Mouse (Mus musculus) limb, embryonic 10.5 days (tissue): ENCODE data around the gene Suclg1. TPM values are rescaled to one million over a fixed set of nuclear protein-coding genes. Genes with fewer than 3 reads are reported as not detected.

Source experiments
- DNase-seq: peaks from one replicate; pipeline ENCODE4 v3.0.0-alpha.2; 2017; ENCODE audit warnings: low spot score
- H3K27ac ChIP-seq: fragments of 300-500 bp; sonication (generic); 2 replicates; pipeline ENCODE4 v1.5.1; 2016; ENCODE audit warnings: mild to moderate bottlenecking
- H3K27me3 ChIP-seq: fragments of 300-500 bp; sonication (generic); 2 replicates; pipeline ENCODE4 v1.6.1; 2016; ENCODE audit warnings: low read depth, mild to moderate bottlenecking; ENCODE audit not compliant: poor library complexity, severe bottlenecking
- H3K36me3 ChIP-seq: fragments of 300-500 bp; sonication (generic); 2 replicates; pipeline ENCODE4 v1.6.1; 2016; ENCODE audit warnings: mild to moderate bottlenecking, moderate library complexity
- H3K4me1 ChIP-seq: fragments of 300-500 bp; sonication (generic); 2 replicates; pipeline ENCODE4 v1.6.1; 2016
- H3K4me3 ChIP-seq: fragments of 300-500 bp; sonication (generic); 2 replicates; pipeline ENCODE4 v1.5.1; 2016; ENCODE audit warnings: mild to moderate bottlenecking, moderate library complexity
- H3K9me3 ChIP-seq: fragments of 300-500 bp; sonication (generic); replicated peaks from 2 replicates; pipeline ENCODE4 v1.6.1; 2016; ENCODE audit warnings: mild to moderate bottlenecking
- WGBS: fragments of 180-500 bp; shearing (Covaris S2); methylation state at CpG from one replicate; pipeline ENCODE4 v1.1.7; 2016; 5-methylcytosine and 5-hydroxymethylcytosine counted together
- polyA plus RNA-seq: library from polyadenylated mRNA; unstranded; fragments of >200 nt; fragmentation: Nextera tagmentation; extraction: Ambion mirVana; gene quantifications from 2 replicates; pipeline ENCODE4 v1.2.1, GENCODE M21; 2016

Gene Suclg1
- polyA plus RNA-seq, 1 experiment from 2014 or later = 164 TPM

DNA sequence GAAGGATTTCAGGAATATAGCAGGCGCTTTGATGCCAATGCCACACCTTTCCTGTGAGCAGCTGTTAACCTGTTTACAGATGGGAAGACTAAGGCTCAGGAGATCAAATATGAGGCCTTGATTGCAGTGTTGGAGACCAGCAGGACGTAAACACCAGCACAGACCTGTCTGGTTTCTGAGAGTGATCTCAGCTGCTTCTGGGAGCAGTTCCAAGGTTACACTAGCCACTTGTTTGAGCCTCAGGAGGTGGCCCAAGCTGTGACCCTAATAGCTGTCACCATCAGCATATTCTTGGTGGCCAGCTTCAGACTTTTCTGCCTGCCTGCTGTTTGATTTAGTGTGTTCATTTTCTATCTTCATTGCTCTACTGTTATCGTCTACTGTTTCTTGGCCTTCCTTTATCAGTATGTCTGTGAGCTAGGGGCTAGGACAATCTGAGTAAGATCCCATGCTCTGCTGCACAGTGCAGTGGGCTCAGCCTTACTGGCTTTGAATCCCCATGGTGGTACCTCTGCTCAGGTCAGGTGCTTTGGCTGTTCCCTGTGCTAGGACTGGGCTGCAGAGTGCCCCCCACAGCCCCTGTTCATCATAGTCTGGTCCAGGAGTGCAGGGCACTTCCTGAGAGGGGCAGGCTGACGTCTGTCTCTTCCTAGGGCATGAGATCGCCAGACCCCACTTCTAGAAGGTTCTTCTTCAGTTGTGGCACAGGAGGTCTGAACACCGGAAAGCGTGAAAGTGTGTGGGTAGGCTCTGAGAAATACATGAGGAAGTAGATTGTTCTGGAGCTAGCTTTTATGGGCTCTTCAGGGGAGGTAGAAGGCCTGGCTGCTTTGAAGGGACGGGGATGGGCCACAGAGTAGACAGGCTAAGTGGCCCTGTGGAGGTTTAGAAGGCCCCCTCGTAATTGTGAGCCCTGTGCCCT, 6.4 kb downstream of the Suclg1 start:
- H3K4me3 ChIP-seq = no peak overlapping the region
- no peaks in the 10 kb centered on the region for H3K27me3 ChIP-seq
- peaks cover 38% of the 10 kb centered on the region for H3K36me3 ChIP-seq
- H3K9me3 ChIP-seq = no peaks in the 10 kb centered on the region
- peaks cover 12% of the 10 kb centered on the region for H3K4me1 ChIP-seq
- no peak for DNase-seq
- H3K27ac ChIP-seq = peak overlapping the region; percentile 51; the same call in 1 of the 2 replicates
- 85% methylated on average over 9 of the region's 9 CpGs for WGBS

DNA sequence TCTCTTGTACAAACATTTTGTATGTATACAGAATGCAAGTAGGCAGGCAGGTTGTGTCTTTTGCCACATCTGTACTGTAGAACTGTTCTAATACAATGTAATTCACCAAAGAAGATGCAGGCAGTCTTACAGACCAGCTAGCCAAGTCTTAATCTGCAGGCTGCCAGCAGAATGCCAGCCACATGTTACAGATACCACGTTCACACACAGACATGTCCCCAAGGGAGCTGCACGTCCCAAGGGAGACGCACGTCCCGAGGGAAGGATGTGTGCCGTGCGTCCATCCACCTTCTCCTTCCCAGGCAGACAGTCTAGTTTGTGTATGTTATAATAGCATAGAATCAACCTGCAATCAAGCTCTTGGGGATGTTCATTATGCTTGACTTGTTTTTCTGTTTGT, 8.9 kb downstream of the Suclg1 start:
- H3K4me1 ChIP-seq = peaks cover 5% of the 10 kb centered on the region; the same call in 1 of the 2 replicates
- peaks cover 61% of the 10 kb centered on the region for H3K36me3 ChIP-seq
- no peaks in the 10 kb centered on the region for H3K9me3 ChIP-seq
- H3K27me3 ChIP-seq = no peaks in the 10 kb centered on the region
- DNase-seq = no peak
- H3K27ac ChIP-seq = no peak overlapping the region
- 98% methylated on average over 7 of the region's 7 CpGs for WGBS
- no peak overlapping the region for H3K4me3 ChIP-seq

DNA sequence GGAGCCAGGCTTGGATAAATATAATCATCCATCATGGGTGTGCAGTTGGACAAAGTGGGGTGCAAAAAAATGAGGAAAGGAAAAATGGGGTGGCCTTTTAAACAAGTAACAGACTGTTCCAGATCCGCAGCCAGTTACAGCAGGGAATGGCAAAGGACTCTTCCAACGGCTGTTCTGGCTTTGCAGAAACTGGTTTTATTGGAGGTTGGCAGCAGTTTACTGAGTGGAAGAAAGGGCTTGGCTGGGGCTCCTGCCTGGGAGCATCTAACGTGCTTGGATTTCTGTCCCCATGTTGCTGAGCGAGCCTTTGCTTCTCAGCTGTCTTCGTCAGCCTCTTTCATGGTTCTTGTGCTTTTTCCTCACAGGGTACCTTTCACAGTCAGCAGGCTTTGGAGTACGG, 11.9 kb downstream of the Suclg1 start:
- Histone ChIP-seq H3K4me1 (no peaks in the 10 kb centered on the region), H3K27ac (no peak overlapping the region), H3K36me3 (peaks cover 87% of the 10 kb centered on the region), H3K9me3 (no peaks in the 10 kb centered on the region), H3K27me3 (no peaks in the 10 kb centered on the region), H3K4me3 (no peak overlapping the region)
- 91% methylated on average over 6 of the region's 6 CpGs for WGBS
- DNase-seq = no peak

DNA sequence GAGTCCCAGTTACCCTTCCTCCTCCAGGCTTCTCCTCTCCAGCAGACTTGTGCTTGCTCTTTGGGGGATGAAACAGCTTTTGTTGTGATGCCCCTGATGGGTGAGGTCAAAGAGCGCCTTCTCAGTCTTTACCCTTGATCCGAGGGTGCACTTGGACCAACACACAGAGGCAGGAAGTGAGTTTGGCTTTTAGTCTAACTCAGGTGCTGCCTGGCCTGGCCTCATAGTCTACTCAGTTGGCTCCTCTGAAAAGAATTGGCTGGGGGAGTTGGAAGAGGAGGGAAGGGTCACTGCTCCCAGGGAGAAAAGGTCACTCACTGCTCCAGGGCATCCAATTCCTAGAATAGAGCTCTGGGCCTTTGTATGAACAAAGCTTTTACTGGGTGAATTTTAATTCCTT, 16.6 kb downstream of the Suclg1 start:
- Histone ChIP-seq H3K4me1 (no peaks in the 10 kb centered on the region), H3K27me3 (no peaks in the 10 kb centered on the region), H3K36me3 (peaks cover 95% of the 10 kb centered on the region), H3K27ac (no peak overlapping the region), H3K4me3 (no peak overlapping the region), H3K9me3 (no peaks in the 10 kb centered on the region)
- no peak for DNase-seq
- 82% methylated on average over 2 of the region's 2 CpGs for WGBS

DNA sequence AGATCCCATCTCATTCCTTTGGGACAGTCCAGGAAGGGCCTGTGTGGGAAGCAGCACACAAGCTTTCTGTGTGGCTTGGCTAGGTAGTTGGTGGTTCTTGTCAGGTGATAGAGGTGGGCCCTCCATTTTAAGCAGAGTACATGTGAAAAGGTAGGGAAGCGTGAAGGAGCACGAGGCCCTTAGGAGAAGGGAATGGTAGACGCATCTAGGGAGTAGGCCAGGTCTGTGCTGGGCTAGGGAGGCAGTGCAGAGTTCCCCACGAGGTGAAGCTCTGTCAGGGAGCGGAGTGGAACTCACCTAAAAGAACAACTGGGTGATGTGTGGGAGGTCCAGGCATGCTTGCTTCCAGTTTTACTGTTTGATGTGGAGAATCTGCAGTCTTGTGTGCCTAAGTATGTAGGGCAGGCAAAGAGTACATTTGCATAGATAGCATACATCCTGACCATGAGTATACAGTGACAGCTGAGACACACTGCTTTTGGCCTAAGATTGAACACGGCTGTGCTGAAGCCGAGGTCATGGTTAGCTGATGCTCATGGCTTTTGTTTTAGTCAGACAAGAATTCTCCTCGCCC, 19.6 kb downstream of the Suclg1 start:
- H3K9me3 ChIP-seq = no peaks in the 10 kb centered on the region
- no peak for DNase-seq
- 94% methylated on average over 8 of the region's 8 CpGs for WGBS
- no peak overlapping the region for H3K4me3 ChIP-seq
- H3K36me3 ChIP-seq = peaks cover 96% of the 10 kb centered on the region
- no peak overlapping the region for H3K27ac ChIP-seq
- no peaks in the 10 kb centered on the region for H3K27me3 ChIP-seq
- H3K4me1 ChIP-seq = no peaks in the 10 kb centered on the region

DNA sequence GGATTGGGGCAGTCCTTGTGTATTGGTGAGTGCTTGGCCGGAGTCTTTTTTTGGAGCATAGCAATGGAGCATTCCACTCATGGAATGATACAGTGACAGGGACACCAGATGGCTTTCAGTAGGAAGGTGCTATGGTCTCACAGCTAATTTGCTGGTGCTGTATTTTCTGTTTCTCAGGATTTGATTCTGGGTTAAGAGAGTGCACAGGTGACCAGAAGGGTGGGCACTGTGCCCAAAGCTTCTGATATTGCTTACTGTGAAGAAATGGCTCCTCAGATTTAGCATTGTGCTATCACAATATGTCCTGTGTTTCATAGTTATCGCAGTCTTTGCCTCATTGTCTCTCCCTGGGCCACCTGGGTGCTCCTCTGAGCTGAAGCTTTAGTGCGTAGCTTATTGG, 21.2 kb downstream of the Suclg1 start:
- Histone ChIP-seq H3K9me3 (no peaks in the 10 kb centered on the region), H3K27me3 (no peaks in the 10 kb centered on the region), H3K4me3 (no peak overlapping the region), H3K4me1 (no peaks in the 10 kb centered on the region), H3K36me3 (peaks cover 95% of the 10 kb centered on the region), H3K27ac (no peak overlapping the region)
- WGBS = 96% methylated on average over 3 of the region's 3 CpGs
- no peak for DNase-seq

DNA sequence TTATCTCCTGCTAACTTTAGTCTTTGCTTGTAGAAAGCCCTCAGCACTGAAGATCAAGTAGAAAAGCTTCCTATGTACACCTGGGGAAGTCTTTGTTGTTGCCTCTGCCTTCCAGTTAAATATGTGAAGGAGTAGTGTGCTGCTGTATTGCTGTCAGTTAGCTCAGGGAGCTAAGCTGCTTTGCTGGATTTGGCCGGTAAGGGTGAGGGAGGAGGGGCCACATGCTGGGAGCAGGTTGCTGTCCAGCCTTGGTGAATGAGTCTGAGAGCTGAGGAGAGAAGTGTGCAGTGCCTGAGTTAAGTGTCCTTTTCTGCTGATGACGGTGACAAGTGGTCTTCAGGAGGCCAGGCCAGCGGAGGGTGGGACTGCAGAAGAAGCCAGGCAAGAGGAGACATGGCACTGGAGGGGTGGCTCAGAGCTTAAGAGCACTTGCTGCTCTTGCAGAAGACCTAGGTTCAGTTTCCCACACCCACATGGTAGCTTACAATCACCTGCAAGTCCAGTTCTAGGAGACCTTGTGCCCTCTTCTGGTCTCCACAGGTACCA, 23.4 kb downstream of the Suclg1 start:
- H3K36me3 ChIP-seq = peaks cover 96% of the 10 kb centered on the region
- 99% methylated on average over 3 of the region's 3 CpGs for WGBS

DNA sequence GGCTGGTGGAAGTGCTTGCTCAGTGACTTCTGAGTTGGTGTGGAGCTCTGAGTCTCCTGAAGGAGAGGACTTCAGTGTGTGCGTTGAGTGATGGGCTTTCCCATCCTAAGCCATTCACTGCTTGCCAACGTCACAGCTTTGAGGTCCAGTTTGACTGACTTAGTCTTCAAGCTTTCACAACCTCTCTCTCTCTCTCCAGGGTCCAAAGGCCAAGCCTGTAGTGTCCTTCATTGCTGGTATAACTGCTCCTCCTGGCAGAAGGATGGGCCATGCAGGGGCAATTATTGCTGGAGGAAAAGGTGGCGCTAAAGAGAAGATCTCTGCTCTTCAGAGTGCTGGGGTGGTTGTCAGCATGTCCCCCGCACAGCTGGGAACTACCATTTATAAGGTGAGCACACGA, 26.8 kb downstream of the Suclg1 start:
- Histone ChIP-seq H3K4me1 (no peaks in the 10 kb centered on the region), H3K9me3 (no peaks in the 10 kb centered on the region), H3K4me3 (no peak overlapping the region), H3K36me3 (peaks cover 81% of the 10 kb centered on the region), H3K27ac (no peak overlapping the region), H3K27me3 (no peaks in the 10 kb centered on the region)
- DNase-seq = no peak
- WGBS = 88% methylated on average over 5 of the region's 5 CpGs

More for the DNA sequence above, 23.4 kb downstream of the Suclg1 start:
- Histone ChIP-seq H3K4me3 (no peak overlapping the region), H3K9me3 (no peaks in the 10 kb centered on the region), H3K27ac (no peak overlapping the region), H3K27me3 (no peaks in the 10 kb centered on the region), H3K4me1 (no peaks in the 10 kb centered on the region)
- DNase-seq = no peak

DNA sequence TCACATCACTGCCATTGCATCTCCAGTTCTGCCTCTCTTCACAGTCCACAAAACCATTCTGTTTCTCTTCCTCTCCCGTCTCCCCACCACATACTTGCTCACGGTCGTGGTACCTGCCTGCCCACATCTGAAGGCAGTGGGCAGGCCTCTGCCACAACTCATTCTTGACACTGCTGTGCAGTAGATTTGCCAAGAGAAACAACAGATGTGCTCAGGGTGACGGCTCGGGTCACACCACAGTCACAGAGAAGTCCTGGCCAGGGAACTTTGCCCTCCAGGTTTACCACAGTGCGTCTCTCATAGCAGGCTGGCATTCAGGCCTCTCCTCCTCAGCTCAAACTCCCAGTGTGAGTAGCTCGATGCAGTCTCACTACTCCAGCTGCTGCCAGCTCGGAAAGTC, 31.5 kb downstream of the Suclg1 start:
- no peaks in the 10 kb centered on the region for H3K9me3 ChIP-seq
- H3K27me3 ChIP-seq = no peaks in the 10 kb centered on the region
- no peak for DNase-seq
- H3K27ac ChIP-seq = no peak overlapping the region
- H3K4me1 ChIP-seq = no peaks in the 10 kb centered on the region
- WGBS = 73% methylated on average over 8 of the region's 8 CpGs
- H3K36me3 ChIP-seq = peaks cover 36% of the 10 kb centered on the region
- no peak overlapping the region for H3K4me3 ChIP-seq

DNA sequence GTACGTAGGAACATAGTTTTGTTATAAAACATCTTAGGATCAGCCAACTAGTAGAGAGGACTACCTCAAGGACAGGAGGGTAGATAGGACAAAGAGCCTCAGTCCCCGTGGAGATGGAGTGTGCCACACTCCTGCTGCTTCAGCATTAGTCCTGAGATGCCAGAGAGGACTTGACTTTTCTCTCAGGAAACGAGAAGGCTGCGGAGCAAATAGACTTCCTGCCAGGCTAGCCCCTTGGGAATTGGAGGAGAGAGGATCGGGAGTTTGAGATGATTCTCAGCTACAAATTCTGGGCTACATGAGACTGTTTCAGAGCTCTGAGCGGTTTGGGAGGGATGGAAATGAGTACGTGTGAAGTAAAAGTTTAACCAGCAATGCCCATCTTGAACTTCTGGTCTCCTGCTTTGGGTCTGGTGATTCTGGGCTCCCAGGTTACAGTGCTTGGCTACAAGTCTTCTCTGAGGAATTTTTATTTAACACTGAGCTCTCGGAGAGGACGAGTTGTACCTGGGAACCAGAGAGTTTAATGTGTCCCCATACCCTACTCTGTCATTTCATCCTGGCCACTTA, 32.4 kb downstream of the Suclg1 start:
- Histone ChIP-seq H3K4me3 (no peak overlapping the region), H3K27ac (no peak overlapping the region), H3K9me3 (no peaks in the 10 kb centered on the region), H3K27me3 (no peaks in the 10 kb centered on the region), H3K36me3 (peaks cover 27% of the 10 kb centered on the region), H3K4me1 (no peaks in the 10 kb centered on the region)
- 83% methylated on average over 9 of the region's 9 CpGs for WGBS
- DNase-seq = no peak

DNA sequence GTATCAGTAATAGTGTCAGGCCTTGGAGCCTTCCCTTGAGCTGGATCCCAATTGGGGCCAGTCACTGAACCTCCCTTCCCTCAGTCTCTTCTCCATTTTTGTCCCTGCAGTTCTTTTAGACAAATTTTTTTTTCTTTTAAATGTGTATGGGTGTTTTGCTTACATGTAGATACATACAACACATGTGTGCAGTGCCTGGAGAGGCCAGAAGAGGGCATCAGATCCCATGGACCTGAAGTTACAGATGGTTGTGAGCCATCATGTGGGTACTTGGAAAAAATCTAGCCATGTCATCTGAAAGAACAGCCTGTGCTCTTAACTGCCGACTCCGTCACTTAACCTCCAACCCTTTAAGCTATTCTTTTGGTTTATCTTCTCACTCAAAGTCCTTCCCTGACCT, 38.1 kb downstream of the Suclg1 start:
- H3K4me3 ChIP-seq = no peak overlapping the region
- no peaks in the 10 kb centered on the region for H3K27me3 ChIP-seq
- H3K9me3 ChIP-seq = no peaks in the 10 kb centered on the region
- no peak overlapping the region for H3K27ac ChIP-seq
- H3K36me3 ChIP-seq = no peaks in the 10 kb centered on the region
- DNase-seq = no peak
- H3K4me1 ChIP-seq = no peaks in the 10 kb centered on the region
- 94% methylated on average over 2 of the region's 2 CpGs for WGBS

DNA sequence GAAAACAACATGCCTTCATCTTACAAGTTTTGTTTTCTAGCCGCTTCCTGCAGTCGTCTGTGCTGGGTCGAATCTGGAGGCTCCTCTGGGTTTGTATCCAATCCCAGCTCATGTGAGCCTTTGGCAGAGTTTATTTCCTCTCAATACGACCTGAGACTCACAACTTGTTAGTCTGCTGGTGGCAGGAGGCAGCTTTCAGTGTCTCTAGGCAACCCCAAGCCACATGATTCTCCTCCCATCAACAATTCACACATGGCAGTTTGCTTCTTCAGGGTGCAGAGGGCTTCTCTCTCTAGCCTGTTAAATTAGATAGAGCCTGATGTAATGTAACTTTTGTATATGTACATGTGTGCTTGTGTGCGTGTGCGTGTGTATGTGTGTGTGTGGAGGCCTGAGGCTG, 58.7 kb downstream of the Suclg1 start:
- Histone ChIP-seq H3K27ac (no peak overlapping the region), H3K4me3 (no peak overlapping the region), H3K27me3 (no peaks in the 10 kb centered on the region), H3K36me3 (no peaks in the 10 kb centered on the region), H3K9me3 (no peaks in the 10 kb centered on the region), H3K4me1 (no peaks in the 10 kb centered on the region)
- DNase-seq = no peak
- WGBS = 74% methylated on average over 6 of the region's 6 CpGs
